Mouse (Mus musculus) liver, embryonic 15.5 days (tissue): ENCODE results near the gene Maco1. TPM values are rescaled to one million over a fixed set of nuclear protein-coding genes. Genes with fewer than 3 reads are reported as not detected.

Experiments used
- ATAC-seq: fragments of 200-750 bp; cut with Nextera tagmentation; 2 replicates; pipeline ENCODE4 v1.8.0; 2017; ENCODE audit warnings: moderate number of reproducible peaks, mild to moderate bottlenecking, moderate library complexity; ENCODE audit not compliant: insufficient read depth
- H3K27ac ChIP-seq: fragments of 300-500 bp; sonication (generic); replicated peaks from 2 replicates; pipeline ENCODE4 v1.5.1; 2015; ENCODE audit warnings: mild to moderate bottlenecking, inconsistent platforms
- H3K27me3 ChIP-seq: fragments of 300-500 bp; sonication (generic); 2 replicates; pipeline ENCODE4 v1.6.1; 2015; ENCODE audit warnings: mild to moderate bottlenecking, inconsistent platforms
- H3K36me3 ChIP-seq: fragments of 300-500 bp; sonication (generic); replicated peaks from 2 replicates; pipeline ENCODE4 v1.6.1; 2015; ENCODE audit warnings: moderate library complexity, mild to moderate bottlenecking, inconsistent platforms
- H3K4me1 ChIP-seq: fragments of 300-500 bp; sonication (generic); replicated peaks from 2 replicates; pipeline ENCODE4 v1.6.1; 2015; ENCODE audit warnings: inconsistent platforms
- H3K4me2 ChIP-seq: fragments of 300-500 bp; sonication (generic); 2 replicates; pipeline ENCODE4 v1.6.1; 2015; ENCODE audit warnings: moderate library complexity, mild to moderate bottlenecking, inconsistent platforms
- H3K4me3 ChIP-seq: fragments of 300-500 bp; sonication (generic); replicated peaks from 2 replicates; pipeline ENCODE4 v1.5.1; 2015; ENCODE audit warnings: mild to moderate bottlenecking, inconsistent platforms
- H3K9ac ChIP-seq: fragments of 300-500 bp; sonication (generic); 2 replicates; pipeline ENCODE4 v1.6.1; 2015; ENCODE audit warnings: moderate library complexity, mild to moderate bottlenecking, inconsistent platforms
- H3K9me3 ChIP-seq: fragments of 300-500 bp; sonication (generic); replicated peaks from 2 replicates; pipeline ENCODE4 v1.6.1; 2016; ENCODE audit warnings: inconsistent platforms
- WGBS: fragments of 180-500 bp; shearing (Covaris S2); methylation state at CpG from one replicate; pipeline ENCODE4 v1.1.7; 2015; ENCODE audit warnings: mixed read lengths; ENCODE audit not compliant: insufficient replicate concordance; 5-methylcytosine and 5-hydroxymethylcytosine counted together
- polyA plus RNA-seq: library from polyadenylated mRNA; unstranded; fragments of >200 nt; fragmentation: Nextera tagmentation; extraction: Ambion mirVana; gene quantifications from 2 replicates; pipeline ENCODE4 v1.2.1, GENCODE M21; 2015

Maco1 gene
- polyA plus RNA-seq, 1 experiment from 2014 or later, result 16.0 TPM

- WGBS, result 69% methylated on average over 6 of the region's 6 CpGs
- H3K4me2 ChIP-seq, result no peak overlapping the region
- H3K36me3 ChIP-seq, result peaks cover 12% of the 10 kb centered on the region
- H3K9ac ChIP-seq, result no peak overlapping the region
- H3K4me3 ChIP-seq, result no peak overlapping the region
- no peak for ATAC-seq
- 0 out of 2 replicates have a peak, but pooled peaks cover 1% of the 10 kb centered on the region for H3K27me3 ChIP-seq
- H3K9me3 ChIP-seq, result no peaks in the 10 kb centered on the region
- H3K4me1 ChIP-seq, result peaks cover 37% of the 10 kb centered on the region
- H3K27ac ChIP-seq, result peak overlapping the region; percentile 99
Measured at GRCm38 (mm10) chr4:134861884-134862283, 8.7 kb upstream of the Maco1 start.

GRCm38 (mm10) chr4:134858494-134858893, 5.3 kb upstream of the Maco1 start:
- Histone ChIP-seq H3K9ac (no peak overlapping the region), H3K4me1 (peaks cover 59% of the 10 kb centered on the region), H3K27me3 (0 out of 2 replicates have a peak, but pooled peaks cover 18% of the 10 kb centered on the region), H3K27ac (no peak overlapping the region), H3K4me2 (no peak overlapping the region), H3K4me3 (no peak overlapping the region), H3K9me3 (no peaks in the 10 kb centered on the region), H3K36me3 (no peaks in the 10 kb centered on the region)
- no peak for ATAC-seq
- WGBS, result 79% methylated on average over 4 of the region's 4 CpGs

- peaks cover 46% of the 10 kb centered on the region for H3K4me1 ChIP-seq
- H3K9ac ChIP-seq, result no peak overlapping the region
- no peak overlapping the region; the same call in 1 of the 2 replicates for H3K4me2 ChIP-seq
- no peak overlapping the region for H3K4me3 ChIP-seq
- no peaks in the 10 kb centered on the region for H3K9me3 ChIP-seq
- ATAC-seq, result no peak
- no peak overlapping the region for H3K27ac ChIP-seq
- 37% methylated on average over 5 of the region's 5 CpGs for WGBS
- 0 out of 2 replicates have a peak, but pooled peaks cover 18% of the 10 kb centered on the region for H3K27me3 ChIP-seq
- H3K36me3 ChIP-seq, result no peaks in the 10 kb centered on the region
Measured at GRCm38 (mm10) chr4:134856501-134856900, 3.4 kb upstream of the Maco1 start.

GRCm38 (mm10) chr4:134856056-134856455, 2.9 kb upstream of the Maco1 start:
- WGBS, result 45% methylated on average over 5 of the region's 5 CpGs
- Histone ChIP-seq H3K27ac (no peak overlapping the region), H3K27me3 (0 out of 2 replicates have a peak, but pooled peaks cover 18% of the 10 kb centered on the region), H3K9ac (no peak overlapping the region), H3K36me3 (no peaks in the 10 kb centered on the region), H3K4me3 (no peak overlapping the region), H3K4me1 (peaks cover 50% of the 10 kb centered on the region), H3K4me2 (no peak overlapping the region; the same call in 1 of the 2 replicates), H3K9me3 (no peaks in the 10 kb centered on the region)
- ATAC-seq, result no peak

- Histone ChIP-seq H3K4me2 (no peak overlapping the region), H3K36me3 (no peaks in the 10 kb centered on the region), H3K27me3 (0 out of 2 replicates have a peak, but pooled peaks cover 18% of the 10 kb centered on the region), H3K9me3 (no peaks in the 10 kb centered on the region), H3K4me1 (peaks cover 51% of the 10 kb centered on the region), H3K4me3 (no peak overlapping the region), H3K9ac (no peak overlapping the region), H3K27ac (no peak overlapping the region)
- ATAC-seq, result no peak
- 78% methylated on average over 3 of the region's 3 CpGs for WGBS
Measured at GRCm38 (mm10) chr4:134855371-134855770, 2.2 kb upstream of the Maco1 start.

GRCm38 (mm10) chr4:134853637-134854485, 716 bp upstream of the Maco1 start:
- H3K36me3 ChIP-seq, result 0 out of 2 replicates have a peak, but pooled peaks cover 3% of the 10 kb centered on the region
- H3K27ac ChIP-seq, result peak overlapping the region; percentile 95
- under 1% methylated on average over 91 of the region's 91 CpGs for WGBS
- H3K27me3 ChIP-seq, result 0 out of 2 replicates have a peak, but pooled peaks cover 18% of the 10 kb centered on the region
- peak overlapping the region; percentile 96 for H3K4me3 ChIP-seq
- ATAC-seq, result peak; percentile 90
- H3K9me3 ChIP-seq, result no peaks in the 10 kb centered on the region
- H3K4me1 ChIP-seq, result peaks cover 52% of the 10 kb centered on the region
- H3K4me2 ChIP-seq, result peak overlapping the region; percentile 95
- H3K9ac ChIP-seq, result peak overlapping the region; percentile 78

- peak; percentile 50 for ATAC-seq
- H3K4me1 ChIP-seq, result peaks cover 61% of the 10 kb centered on the region
Measured at GRCm38 (mm10) chr4:134852438-134853255, 498 bp downstream of the Maco1 start.

GRCm38 (mm10) chr4:134851876-134852275, 1.3 kb downstream of the Maco1 start:
- no peak for ATAC-seq
- H3K9ac ChIP-seq, result peak overlapping the region; percentile 98
- H3K4me3 ChIP-seq, result peak overlapping the region; percentile 96
- 0 out of 2 replicates have a peak, but pooled peaks cover 17% of the 10 kb centered on the region for H3K27me3 ChIP-seq
- peak overlapping the region; percentile 86 for H3K4me2 ChIP-seq
- H3K27ac ChIP-seq, result peak overlapping the region; percentile 93
- WGBS, result 15% methylated on average over 14 of the region's 14 CpGs
- peaks cover 66% of the 10 kb centered on the region for H3K4me1 ChIP-seq
- 0 out of 2 replicates have a peak, but pooled peaks cover 3% of the 10 kb centered on the region for H3K36me3 ChIP-seq
- H3K9me3 ChIP-seq, result no peaks in the 10 kb centered on the region

More at GRCm38 (mm10) chr4:134852438-134853255, 498 bp downstream of the Maco1 start:
- H3K9me3 ChIP-seq, result no peaks in the 10 kb centered on the region
- peak overlapping the region; percentile 93 for H3K27ac ChIP-seq
- peak overlapping the region; percentile 86 for H3K4me2 ChIP-seq
- H3K4me3 ChIP-seq, result peak overlapping the region; percentile 96
- under 1% methylated on average over 100 of the region's 106 CpGs for WGBS
- H3K36me3 ChIP-seq, result 0 out of 2 replicates have a peak, but pooled peaks cover 3% of the 10 kb centered on the region
- H3K27me3 ChIP-seq, result 0 out of 2 replicates have a peak, but pooled peaks cover 18% of the 10 kb centered on the region
- H3K9ac ChIP-seq, result peak overlapping the region; percentile 98

GRCm38 (mm10) chr4:134851236-134851635, 1.9 kb downstream of the Maco1 start:
- 0 out of 2 replicates have a peak, but pooled peaks cover 11% of the 10 kb centered on the region for H3K27me3 ChIP-seq
- peak overlapping the region; percentile 96 for H3K4me3 ChIP-seq
- H3K36me3 ChIP-seq, result 0 out of 2 replicates have a peak, but pooled peaks cover 3% of the 10 kb centered on the region
- H3K9me3 ChIP-seq, result no peaks in the 10 kb centered on the region
- peak overlapping the region; percentile 93; the same call in 1 of the 2 replicates for H3K27ac ChIP-seq
- 65% methylated on average over 2 of the region's 2 CpGs for WGBS
- no peak for ATAC-seq
- H3K4me2 ChIP-seq, result peak overlapping the region; percentile 86
- H3K4me1 ChIP-seq, result peaks cover 65% of the 10 kb centered on the region
- peak overlapping the region; percentile 98 for H3K9ac ChIP-seq

GRCm38 (mm10) chr4:134850551-134850950, 2.6 kb downstream of the Maco1 start:
- Histone ChIP-seq H3K4me3 (no peak overlapping the region), H3K27me3 (0 out of 2 replicates have a peak, but pooled peaks cover 4% of the 10 kb centered on the region), H3K9me3 (no peaks in the 10 kb centered on the region), H3K9ac (no peak overlapping the region), H3K4me2 (peak overlapping the region; percentile 86), H3K36me3 (0 out of 2 replicates have a peak, but pooled peaks cover 3% of the 10 kb centered on the region), H3K4me1 (peaks cover 64% of the 10 kb centered on the region), H3K27ac (peak overlapping the region; percentile 93; the same call in 1 of the 2 replicates)
- no peak for ATAC-seq
- WGBS, result 85% methylated on average over 4 of the region's 4 CpGs
